Mouse (Mus musculus): ENCODE results near the gene Bloc1s4. TPM values are rescaled to one million over a fixed set of nuclear protein-coding genes. Genes with fewer than 3 reads are reported as not detected.
A peak's percentile ranks its signal among the peaks of the same experiment; 100 is the strongest.

The Bloc1s4 gene
- polyA plus RNA-seq, 1 experiment from 2014 or later, result 26.8 TPM

- no peak overlapping the region for H3K9ac ChIP-seq (replicated peaks; ENCODE audit: low read depth)
Measured at GRCm38 (mm10) chr5:36723356-36723755, 25.1 kb downstream of the Bloc1s4 start.

DNA sequence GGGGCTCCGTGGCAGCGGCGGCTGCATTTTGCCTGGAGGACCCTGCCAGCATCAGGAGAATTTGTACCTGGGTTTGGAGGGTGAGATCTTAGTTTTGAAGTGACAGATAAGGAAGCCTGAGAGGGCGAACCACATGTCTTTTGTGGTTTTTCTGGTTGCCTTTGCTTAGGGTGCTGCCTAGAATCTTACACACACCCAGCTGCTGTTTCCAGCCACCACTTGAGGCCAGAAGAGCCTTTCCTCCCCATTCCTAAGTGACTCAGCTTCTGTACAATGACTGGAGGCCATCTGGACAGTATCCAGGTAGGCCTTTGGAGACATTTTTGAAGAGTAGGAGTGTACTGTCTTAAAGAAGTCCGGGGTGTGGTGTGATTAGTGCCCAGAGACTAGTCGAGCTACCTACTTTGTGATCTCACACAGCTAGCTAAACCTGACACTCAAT, 26.0 kb downstream of the Bloc1s4 start:
- no peaks in the 10 kb centered on the region for H3K4me1 ChIP-seq (ENCODE audit: insufficient read depth, low read depth, low read length)
- no peak overlapping the region for H3K4me3 ChIP-seq (ENCODE audit: low read depth, low read length)
- 0 out of 2 replicates have a peak, but pooled peaks cover 17% of the 10 kb centered on the region for H3K27me3 ChIP-seq (replicated peaks; ENCODE audit: insufficient read depth, low read length)
- H3K9me3 ChIP-seq (ENCODE audit: low read length), result no peaks in the 10 kb centered on the region
- peak; percentile 87 for DNase-seq (ENCODE audit: low spot score)
- ATAC-seq, result peak; percentile 92
- no peak overlapping the region for H3K9ac ChIP-seq (replicated peaks; ENCODE audit: low read depth)
- no peaks in the 10 kb centered on the region for H3K36me3 ChIP-seq (ENCODE audit: insufficient read depth, low read length)
- 35% methylated on average over 6 of the region's 6 CpGs for WGBS
- no peak for TF ChIP-seq CTCF (IDR thresholded peaks at IDR 0.05)
- TF ChIP-seq EP300 (IDR thresholded peaks at IDR 0.05), result peak; percentile 93
- no peak overlapping the region for H3K4me2 ChIP-seq (replicated peaks; ENCODE audit: low read depth, low read length)
- no peak overlapping the region for H3K27ac ChIP-seq (ENCODE audit: low read length)

More at GRCm38 (mm10) chr5:36723356-36723755, 25.1 kb downstream of the Bloc1s4 start:
- Histone ChIP-seq H3K36me3 (ENCODE audit: insufficient read depth, low read length) (no peaks in the 10 kb centered on the region), H3K4me2 (replicated peaks; ENCODE audit: low read depth, low read length) (no peak overlapping the region), H3K4me1 (ENCODE audit: insufficient read depth, low read depth, low read length) (no peaks in the 10 kb centered on the region), H3K27me3 (replicated peaks; ENCODE audit: insufficient read depth, low read length) (0 out of 2 replicates have a peak, but pooled peaks cover 21% of the 10 kb centered on the region), H3K4me3 (ENCODE audit: low read depth, low read length) (no peak overlapping the region), H3K9me3 (ENCODE audit: low read length) (no peaks in the 10 kb centered on the region), H3K27ac (ENCODE audit: low read length) (no peak overlapping the region)
- TF ChIP-seq CTCF (IDR thresholded peaks at IDR 0.05), result no peak
- no peak for TF ChIP-seq EP300 (IDR thresholded peaks at IDR 0.05)
- ATAC-seq (no peak), DNase-seq (ENCODE audit: low spot score) (no peak)
- 62% methylated on average over 9 of the region's 9 CpGs for WGBS

- Histone ChIP-seq H3K4me3 (ENCODE audit: low read depth, low read length) (no peak overlapping the region), H3K9ac (replicated peaks; ENCODE audit: low read depth) (no peak overlapping the region), H3K4me1 (ENCODE audit: insufficient read depth, low read depth, low read length) (no peaks in the 10 kb centered on the region), H3K9me3 (ENCODE audit: low read length) (no peaks in the 10 kb centered on the region), H3K4me2 (replicated peaks; ENCODE audit: low read depth, low read length) (no peak overlapping the region), H3K27me3 (replicated peaks; ENCODE audit: insufficient read depth, low read length) (peaks cover 17% of the 10 kb centered on the region; the same call in 1 of the 2 replicates), H3K36me3 (ENCODE audit: insufficient read depth, low read length) (no peaks in the 10 kb centered on the region), H3K27ac (ENCODE audit: low read length) (no peak overlapping the region)
- ATAC-seq, result no peak
- 56% methylated on average over 5 of the region's 5 CpGs for WGBS
- no peak for DNase-seq (ENCODE audit: low spot score)
- TF ChIP-seq EP300 (IDR thresholded peaks at IDR 0.05), result no peak
- TF ChIP-seq CTCF (IDR thresholded peaks at IDR 0.05), result no peak
Measured at GRCm38 (mm10) chr5:36720710-36721375, 27.6 kb downstream of the Bloc1s4 start.

GRCm38 (mm10) chr5:36720219-36720618, 28.2 kb downstream of the Bloc1s4 start:
- TF ChIP-seq EP300 (IDR thresholded peaks at IDR 0.05) (no peak), CTCF (IDR thresholded peaks at IDR 0.05) (no peak)
- H3K4me2 ChIP-seq (replicated peaks; ENCODE audit: low read depth, low read length), result no peak overlapping the region
- no peak overlapping the region for H3K27ac ChIP-seq (ENCODE audit: low read length)
- no peaks in the 10 kb centered on the region for H3K4me1 ChIP-seq (ENCODE audit: insufficient read depth, low read depth, low read length)
- H3K36me3 ChIP-seq (ENCODE audit: insufficient read depth, low read length), result no peaks in the 10 kb centered on the region
- H3K9me3 ChIP-seq (ENCODE audit: low read length), result no peaks in the 10 kb centered on the region
- no peak overlapping the region for H3K4me3 ChIP-seq (ENCODE audit: low read depth, low read length)
- ATAC-seq (no peak), DNase-seq (ENCODE audit: low spot score) (no peak)
- no peak overlapping the region for H3K9ac ChIP-seq (replicated peaks; ENCODE audit: low read depth)
- 76% methylated on average over 5 of the region's 5 CpGs for WGBS
- H3K27me3 ChIP-seq (replicated peaks; ENCODE audit: insufficient read depth, low read length), result peaks cover 20% of the 10 kb centered on the region; the same call in 1 of the 2 replicates

DNA sequence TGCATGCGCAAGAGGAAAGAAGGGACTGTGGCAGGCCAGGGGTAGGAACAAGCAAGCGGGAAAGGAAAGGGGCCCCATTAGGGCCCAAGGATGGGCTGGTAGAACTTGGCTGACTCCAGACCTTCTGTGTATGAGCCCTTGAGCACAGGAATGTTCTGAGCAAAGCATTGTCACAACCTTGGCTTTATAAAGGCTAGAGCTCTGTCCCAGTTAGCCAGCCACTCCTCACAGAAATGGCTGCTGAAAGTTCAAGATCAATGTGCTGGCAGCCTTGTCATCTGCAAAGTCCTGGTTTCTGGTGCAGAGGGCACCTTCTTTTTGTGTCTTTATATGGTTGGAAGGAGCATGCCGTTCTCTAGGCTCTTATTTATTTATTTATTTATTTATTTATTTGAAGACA, 28.8 kb downstream of the Bloc1s4 start:
- WGBS, result 88% methylated on average over 3 of the region's 3 CpGs
- Histone ChIP-seq H3K27ac (ENCODE audit: low read length) (no peak overlapping the region), H3K36me3 (ENCODE audit: insufficient read depth, low read length) (no peaks in the 10 kb centered on the region), H3K9ac (replicated peaks; ENCODE audit: low read depth) (no peak overlapping the region), H3K4me1 (ENCODE audit: insufficient read depth, low read depth, low read length) (no peaks in the 10 kb centered on the region), H3K27me3 (replicated peaks; ENCODE audit: insufficient read depth, low read length) (peaks cover 20% of the 10 kb centered on the region; the same call in 1 of the 2 replicates), H3K9me3 (ENCODE audit: low read length) (no peaks in the 10 kb centered on the region), H3K4me2 (replicated peaks; ENCODE audit: low read depth, low read length) (no peak overlapping the region), H3K4me3 (ENCODE audit: low read depth, low read length) (no peak overlapping the region)
- DNase-seq (ENCODE audit: low spot score), result no peak
- TF ChIP-seq CTCF (IDR thresholded peaks at IDR 0.05) (no peak), EP300 (IDR thresholded peaks at IDR 0.05) (no peak)
- ATAC-seq, result no peak

GRCm38 (mm10) chr5:36719135-36719534, 29.3 kb downstream of the Bloc1s4 start:
- DNase-seq (ENCODE audit: low spot score) (no peak), ATAC-seq (no peak)
- Histone ChIP-seq H3K36me3 (ENCODE audit: insufficient read depth, low read length) (no peaks in the 10 kb centered on the region), H3K27me3 (replicated peaks; ENCODE audit: insufficient read depth, low read length) (peaks cover 20% of the 10 kb centered on the region; the same call in 1 of the 2 replicates), H3K27ac (ENCODE audit: low read length) (no peak overlapping the region), H3K4me2 (replicated peaks; ENCODE audit: low read depth, low read length) (no peak overlapping the region), H3K4me1 (ENCODE audit: insufficient read depth, low read depth, low read length) (no peaks in the 10 kb centered on the region), H3K9me3 (ENCODE audit: low read length) (no peaks in the 10 kb centered on the region), H3K4me3 (ENCODE audit: low read depth, low read length) (no peak overlapping the region), H3K9ac (replicated peaks; ENCODE audit: low read depth) (no peak overlapping the region)
- no peak for TF ChIP-seq EP300 (IDR thresholded peaks at IDR 0.05)
- TF ChIP-seq CTCF (IDR thresholded peaks at IDR 0.05), result no peak
- 72% methylated on average over 5 of the region's 5 CpGs for WGBS
